Mouse (Mus musculus): ENCODE measurements around the gene Bpgm. TPM values are rescaled to one million over a fixed set of nuclear protein-coding genes. Genes with fewer than 3 reads are reported as not detected.

The Bpgm gene
- polyA plus RNA-seq, 1 experiment, result 1.1 TPM

GRCm38 (mm10) chr6:34543303-34544206 lies 67.5 kb downstream of the Bpgm start:
- TF ChIP-seq GATA1 (IDR thresholded peaks at IDR 0.05; ENCODE audit: low read length), result no peak

GRCm38 (mm10) chr6:34544207-34544602 lies 68.2 kb downstream of the Bpgm start:
- TF ChIP-seq GATA1 (IDR thresholded peaks at IDR 0.05; ENCODE audit: low read length), result no peak

DNA sequence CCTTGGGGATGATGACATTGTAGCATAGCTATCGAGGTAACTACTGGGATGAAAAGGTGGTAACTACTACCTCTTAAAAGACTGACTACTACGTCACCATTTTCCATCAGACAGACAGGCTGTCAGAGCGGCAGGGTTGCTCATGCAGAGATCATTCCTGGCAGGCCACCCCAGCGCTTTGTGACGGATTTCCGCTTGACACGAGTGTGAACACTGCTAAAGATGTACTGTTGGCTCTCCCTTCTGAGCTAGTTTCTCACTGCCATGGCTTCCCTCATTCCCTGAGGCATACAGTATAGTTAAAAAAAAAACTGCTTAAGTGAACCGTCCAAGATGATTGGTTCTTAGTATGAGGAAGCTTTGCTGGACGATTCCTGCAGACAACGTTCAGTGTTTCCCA lies 69.3 kb downstream of the Bpgm start:
- no peak for TF ChIP-seq GATA1 (IDR thresholded peaks at IDR 0.05; ENCODE audit: low read length)

DNA sequence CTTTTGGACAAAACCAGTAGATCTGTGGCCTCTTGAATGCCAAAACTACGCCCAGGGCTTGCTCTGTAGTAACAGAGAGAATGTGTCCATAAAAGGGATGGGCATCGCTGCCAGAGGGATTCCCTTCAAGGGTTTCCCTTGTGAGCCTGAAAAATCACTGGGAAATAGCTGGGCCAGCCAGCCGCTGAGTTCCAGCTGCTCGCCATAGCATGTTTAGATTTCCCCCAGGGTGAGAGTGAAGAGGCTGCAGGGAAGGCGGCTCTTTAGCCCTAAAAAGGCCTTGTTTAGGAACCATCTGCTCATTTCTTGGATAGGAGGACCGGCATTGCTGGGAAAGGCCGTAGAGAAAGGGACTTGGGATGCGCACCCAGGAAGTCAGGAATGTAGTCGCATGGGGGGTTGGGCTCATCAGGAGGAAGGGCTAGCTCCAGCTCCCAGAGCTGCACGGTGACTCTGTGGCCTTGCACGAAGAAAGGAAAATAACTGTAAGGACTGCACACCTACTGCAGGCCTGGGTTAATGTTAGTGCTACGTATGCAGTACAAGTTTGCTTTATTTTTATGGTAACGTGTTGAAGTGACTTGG lies 72.5 kb downstream of the Bpgm start:
- TF ChIP-seq GATA1 (IDR thresholded peaks at IDR 0.05; ENCODE audit: low read length), result no peak

- TF ChIP-seq GATA1 (IDR thresholded peaks at IDR 0.05; ENCODE audit: low read length), result no peak
Measured at GRCm38 (mm10) chr6:34549017-34549416, 73.0 kb downstream of the Bpgm start.

- no peak for TF ChIP-seq GATA1 (IDR thresholded peaks at IDR 0.05; ENCODE audit: low read length)
Measured at GRCm38 (mm10) chr6:34552489-34553157, 76.6 kb downstream of the Bpgm start.

DNA sequence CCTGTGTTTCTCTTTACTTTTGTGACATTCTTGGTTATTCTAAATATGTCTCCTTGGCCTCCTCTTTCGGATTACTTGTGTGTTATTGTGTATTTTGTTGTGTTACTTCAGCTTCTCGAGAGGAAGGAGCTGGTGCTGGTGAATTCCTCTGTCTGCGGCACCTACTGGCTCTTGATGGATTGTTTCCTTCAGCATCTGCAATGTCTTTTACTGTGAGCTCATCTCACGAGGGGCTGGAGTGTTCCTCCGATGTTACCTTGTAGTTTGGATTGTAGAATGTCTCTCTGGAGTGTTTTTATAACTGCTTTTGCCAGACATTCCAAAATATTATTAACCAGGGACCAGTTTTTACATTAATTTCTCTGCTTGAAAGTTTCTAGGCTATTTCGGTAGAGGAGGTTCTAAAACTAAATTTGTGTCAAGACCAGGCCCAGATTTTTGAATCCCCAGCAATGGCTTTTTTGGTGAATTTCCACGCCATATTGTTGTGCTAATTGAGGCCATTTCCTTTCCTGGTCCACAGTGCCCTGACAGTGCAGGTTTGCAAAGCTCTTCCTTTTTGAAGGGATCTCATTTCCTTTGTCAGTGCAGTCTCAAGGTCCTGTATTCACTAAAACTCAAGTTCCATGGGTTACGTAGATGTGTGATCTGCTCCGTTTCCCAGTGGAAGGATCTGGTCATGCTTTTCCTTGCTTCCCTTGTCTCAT lies 78.4 kb downstream of the Bpgm start:
- TF ChIP-seq GATA1 (IDR thresholded peaks at IDR 0.05; ENCODE audit: low read length), result no peak

Other genes starting within 250 kb of the Bpgm start
- gene Akr1b3, start 158.7 kb upstream of the Bpgm start, polyA plus RNA-seq (2012), result 33.4 and 34.6 TPM in 2 replicates
- gene Akr1b8, start 122.1 kb upstream of the Bpgm start, polyA plus RNA-seq (2012), result 0.08 TPM in 1 of 2 replicates, not detected in the other
- gene Akr1b10, start 92.0 kb upstream of the Bpgm start, polyA plus RNA-seq (2012), result 2.4 and 2.9 TPM in 2 replicates
- gene Akr1b7, start 63.9 kb upstream of the Bpgm start, polyA plus RNA-seq (2012), result not detected in 2 replicates
- gene Cald1, start 122.3 kb downstream of the Bpgm start, polyA plus RNA-seq (2012), result not detected in 2 replicates

Data from G1E-ER4 (cell line).